Mouse (Mus musculus) neutrophil, adult 65 days (primary cell): Measurements from ENCODE around the gene Fam169b. TPM values are rescaled to one million over a fixed set of nuclear protein-coding genes. Genes with fewer than 3 reads are reported as not detected.

Experiments
- total RNA-seq: library from RNA; stranded (reverse); gene quantifications from 2 replicates; pipeline ENCODE4 v1.2.4, GENCODE M21; 2023

Gene Fam169b
- 1.4 and 2.8 TPM in 2 replicates for total RNA-seq

GRCm38 (mm10) chr7:68273515-68273914 is at the start of gene Fam169b:
TSS of gene Fam169b (plus strand) at chr7:68273839.

GRCm38 (mm10) chr7:68264028-68264453 is 9.6 kb upstream of the Fam169b start, which contains the start of gene Pgpep1l:
TSS of gene Pgpep1l (minus strand) at chr7:68264233.

Other genes starting within 250 kb of the Fam169b start
- not detected in 2 replicates for gene Pgpep1l, start 9.6 kb upstream of the Fam169b start, total RNA-seq